Mouse (Mus musculus) adrenal gland, adult 8-10 months (tissue): ENCODE data around the gene Tinagl1. TPM values are rescaled to one million over a fixed set of nuclear protein-coding genes. Genes with fewer than 3 reads are reported as not detected.

Source experiments
- DNase-seq: peaks from one replicate; pipeline ENCODE4 v3.0.0; 2022
- total RNA-seq, 4 experiments: library from RNA; stranded (reverse); gene quantifications; 2 replicates each; pipeline ENCODE4 v1.2.4; 2022

Gene Tinagl1
- total RNA-seq, 4 experiments from 2014 or later, result 80.9 to 133 (median 107) TPM

- DNase-seq, result no peak
These were observed 35.8 kb downstream of the Tinagl1 start, which contains the start of gene Hcrtr1 for GRCm38 (mm10) chr4:130139214-130139492. Hcrtr1 (minus strand) TSS chr4:130139359.

DNA sequence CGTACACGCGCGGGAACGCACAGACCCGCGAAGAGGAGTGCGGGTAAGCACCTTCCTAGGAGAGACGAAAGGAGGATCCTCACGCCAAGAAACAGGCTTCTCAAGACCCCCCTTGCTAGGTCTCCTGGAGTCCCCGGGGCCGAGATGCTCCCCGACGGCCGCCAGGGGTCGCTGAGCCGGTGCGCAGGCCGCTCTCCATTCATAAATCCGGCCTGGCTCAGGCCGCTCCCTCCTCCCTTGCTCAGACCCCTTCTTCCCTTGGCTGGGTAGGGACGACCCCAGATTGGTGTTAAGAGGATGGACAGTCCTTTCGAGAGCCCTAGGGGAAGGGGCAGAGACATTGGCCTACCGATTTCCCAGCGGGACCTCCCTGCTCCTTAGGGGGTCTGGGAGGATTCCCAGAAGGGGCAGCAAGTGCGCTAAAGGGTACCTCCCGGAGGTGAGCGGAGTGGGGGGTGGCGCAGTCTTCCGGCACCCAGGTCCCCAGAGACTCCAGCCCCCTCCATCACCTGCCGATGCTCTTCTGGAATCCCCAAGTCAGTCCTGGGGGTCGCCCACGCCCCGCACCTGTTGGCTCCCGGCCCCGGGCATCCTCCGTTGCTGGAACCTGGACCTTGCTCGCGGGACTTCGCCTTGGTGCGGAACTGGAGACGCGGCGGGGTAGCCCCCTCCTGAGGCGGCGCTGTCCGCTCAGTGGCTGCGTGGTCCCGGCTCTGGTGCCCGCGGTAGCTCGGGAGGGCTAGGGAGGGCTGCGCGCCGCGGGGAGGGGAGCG, 36.3 kb downstream of the Tinagl1 start:
- peak; percentile 45 for DNase-seq

- DNase-seq, result no peak
These were observed 41.5 kb downstream of the Tinagl1 start for GRCm38 (mm10) chr4:130133399-130133798.

DNA sequence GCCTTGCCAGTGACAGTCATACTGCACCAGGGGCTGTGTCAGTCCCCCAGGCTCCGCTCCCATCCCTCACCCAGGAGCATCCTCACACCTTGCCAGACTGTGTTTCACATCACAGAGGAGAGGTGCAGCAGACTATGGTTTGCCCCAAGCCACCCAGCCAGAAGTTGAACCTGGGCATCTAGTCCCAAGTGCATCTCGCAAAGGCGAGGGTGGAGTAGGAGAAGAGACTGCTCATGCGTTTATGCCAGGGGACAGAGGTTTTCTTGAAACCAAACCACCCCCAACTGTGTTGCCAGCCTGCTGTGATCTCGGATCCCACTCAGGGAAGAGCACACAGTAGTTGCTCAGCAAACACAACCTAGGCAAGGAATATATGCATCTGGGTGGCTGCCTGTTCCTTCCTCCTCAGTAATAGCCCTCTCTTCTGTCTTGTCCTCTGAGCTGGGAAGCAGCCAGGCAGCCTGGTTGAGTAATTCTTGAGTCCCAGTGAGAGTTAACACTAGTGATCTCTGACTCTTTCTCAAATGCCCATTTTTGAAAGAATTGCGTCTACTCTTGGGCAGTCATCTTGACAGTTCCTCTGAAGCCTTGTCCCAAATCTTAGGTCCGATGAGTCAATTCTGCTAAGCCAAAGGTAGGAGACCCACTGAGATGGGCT, 43.3 kb downstream of the Tinagl1 start:
- no peak for DNase-seq

GRCm38 (mm10) chr4:130130641-130131350, 44.1 kb downstream of the Tinagl1 start:
- peak; percentile 60 for DNase-seq

GRCm38 (mm10) chr4:130130082-130130481, 44.8 kb downstream of the Tinagl1 start:
- DNase-seq, result no peak

- DNase-seq, result no peak
These were observed 46.0 kb downstream of the Tinagl1 start for GRCm38 (mm10) chr4:130128907-130129306.

DNA sequence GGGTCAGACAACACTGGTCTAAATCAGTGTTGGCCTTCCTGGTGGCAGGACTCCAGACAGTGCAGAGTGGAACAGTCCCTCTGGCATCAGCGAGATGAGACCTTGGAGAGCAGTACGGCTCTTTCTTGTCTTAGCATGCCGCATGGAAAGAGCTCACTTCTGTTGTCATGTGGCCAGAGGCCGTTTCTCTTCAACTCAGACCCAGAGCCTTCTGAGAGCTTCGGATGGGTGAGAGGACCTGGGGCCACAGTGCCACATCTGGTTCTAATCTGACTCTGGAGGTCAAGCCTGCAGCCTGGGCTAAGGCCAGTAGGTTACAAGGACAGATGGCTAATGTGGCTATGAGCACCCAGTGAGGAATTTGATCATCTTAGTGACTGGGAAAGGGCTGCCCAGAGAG, 49.0 kb downstream of the Tinagl1 start:
- peak; percentile 72 for DNase-seq

DNA sequence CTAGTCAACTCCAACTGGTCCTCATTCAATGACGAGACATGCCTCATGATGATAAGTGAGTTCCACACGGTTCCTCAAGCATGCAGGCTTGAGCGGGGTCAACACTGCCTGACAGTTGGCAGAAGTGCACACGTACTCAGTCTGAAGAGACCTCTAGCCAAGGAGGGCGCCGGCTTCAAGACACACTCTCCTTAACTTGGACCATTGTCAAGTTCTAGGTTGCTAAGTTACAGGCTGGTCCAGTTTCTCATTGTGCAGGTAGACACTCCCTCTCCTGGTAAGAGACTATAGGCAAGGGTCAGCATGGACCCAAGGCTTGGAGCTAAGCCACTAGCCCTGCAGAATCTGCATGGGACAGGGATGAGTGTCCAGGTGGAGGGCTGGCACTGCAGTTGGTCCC, 49.8 kb downstream of the Tinagl1 start:
- DNase-seq, result no peak

GRCm38 (mm10) chr4:130124110-130124509, 50.8 kb downstream of the Tinagl1 start:
- no peak for DNase-seq

DNA sequence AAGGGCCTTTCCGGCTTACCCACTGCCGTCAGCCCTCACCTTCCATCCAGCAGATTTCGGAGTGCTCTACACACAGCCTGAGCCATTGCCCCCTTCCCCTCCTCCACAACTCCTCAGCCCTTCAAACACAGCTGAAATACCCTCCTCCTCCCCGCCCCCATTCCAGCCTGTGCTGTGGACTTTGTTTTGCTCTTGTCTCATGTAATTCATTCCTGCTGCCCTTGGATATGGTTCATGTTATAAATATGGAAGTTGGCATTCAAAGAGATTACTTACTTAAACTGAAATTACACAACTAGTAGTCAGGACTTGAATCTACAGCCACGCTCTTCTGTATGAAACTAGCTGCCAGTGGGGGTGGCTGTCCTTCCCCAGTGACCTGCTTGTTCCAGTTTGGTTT, 51.9 kb downstream of the Tinagl1 start:
- DNase-seq, result no peak

DNA sequence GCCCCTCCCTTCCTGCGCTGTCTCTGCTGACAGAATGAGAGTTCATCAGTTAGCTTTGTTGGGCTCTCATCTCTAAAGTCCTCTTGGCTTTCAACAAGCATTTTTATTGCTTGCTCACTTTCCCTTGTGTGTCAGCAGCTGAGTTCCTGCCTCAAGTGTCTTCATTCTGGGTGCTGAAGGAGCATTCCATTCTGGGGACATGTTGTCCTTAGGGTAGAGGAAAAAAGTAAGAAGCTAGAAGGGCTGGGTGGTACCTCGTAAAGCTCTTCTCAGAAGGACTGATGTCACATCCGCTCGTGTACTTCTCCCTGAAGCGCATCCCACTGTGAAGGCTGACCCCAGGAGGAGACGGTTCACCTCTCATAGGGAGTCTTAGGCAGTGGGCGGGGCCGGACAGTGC, 53.4 kb downstream of the Tinagl1 start:
- DNase-seq, result no peak

DNA sequence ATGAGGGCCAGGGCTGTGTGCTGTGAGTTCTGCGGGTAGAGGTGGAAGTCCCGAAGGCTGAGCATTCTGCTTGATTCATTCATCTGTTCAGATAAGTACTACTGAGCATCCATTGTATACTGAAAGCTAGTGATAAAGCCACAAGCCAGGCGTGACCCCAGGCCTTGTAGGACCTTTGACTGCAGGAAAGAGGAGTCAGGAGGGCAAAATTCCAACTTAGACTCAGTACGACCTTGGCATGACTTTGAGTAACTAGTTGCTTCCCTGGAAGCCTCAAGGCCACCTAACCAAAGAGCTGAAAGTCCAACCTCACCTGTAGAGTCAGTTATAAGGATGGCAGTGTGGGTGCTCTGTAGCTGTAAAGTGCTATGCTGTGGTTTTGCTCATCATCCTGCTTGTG, 54.2 kb downstream of the Tinagl1 start:
- DNase-seq, result no peak

Other genes starting within 250 kb of the Tinagl1 start
- 1 to 10 TPM; 1.2 to 2.7 (median 2.1) TPM for gene Spocd1, start 245.9 kb downstream of the Tinagl1 start, total RNA-seq
- gene Adgrb2, start 190.3 kb downstream of the Tinagl1 start, total RNA-seq, result 10 to 100 TPM; 26.8 to 55.8 (median 42.2) TPM
- 10 to 100 TPM in 3 of 4 experiments, 1 to 10 TPM in 1; 10.0 to 31.9 (median 19.9) TPM for gene Col16a1, start 127.3 kb downstream of the Tinagl1 start, total RNA-seq
- gene Pef1, start 72.6 kb downstream of the Tinagl1 start, total RNA-seq, result 10 to 100 TPM; 81.1 to 93.8 (median 85.9) TPM
- gene Hcrtr1, start 35.8 kb downstream of the Tinagl1 start, total RNA-seq, result 1 to 10 TPM in 2 of 4 experiments, under 1 TPM in 2; 0.49 to 1.9 (median 1.3) TPM
- gene Gm853, start 47.3 kb upstream of the Tinagl1 start, total RNA-seq, result not detected
- gene Serinc2, start 104.1 kb upstream of the Tinagl1 start, total RNA-seq, result 1 to 10 TPM; 1.2 to 3.2 (median 1.4) TPM
- 10 to 100 TPM in 3 of 4 experiments, 1 to 10 TPM in 1; 10.0 to 66.6 (median 44.7) TPM for gene Fabp3, start 133.5 kb upstream of the Tinagl1 start, total RNA-seq
- gene Gm10570, start 133.6 kb upstream of the Tinagl1 start, total RNA-seq, result under 1 TPM in 1 of 4 experiments, not detected in 3; 0.86 TPM
- gene Zcchc17, start 184.8 kb upstream of the Tinagl1 start, total RNA-seq, result 10 to 100 TPM; 40.8 to 55.8 (median 48.3) TPM
- 10 to 100 TPM; 35.7 to 41.7 (median 37.4) TPM for gene Snrnp40, start 185.0 kb upstream of the Tinagl1 start, total RNA-seq